Mouse (Mus musculus): ENCODE results near the gene Nek9. TPM values are rescaled to one million over a fixed set of nuclear protein-coding genes. Genes with fewer than 3 reads are reported as not detected.
A peak's percentile ranks its signal among the peaks of the same experiment; 100 is the strongest.
"Not testable (repeated sequence)": the region's sequence is repeated elsewhere in the genome, so short reads cannot be mapped to it uniquely, and the experiment has no call there.

The Nek9 gene
- polyA plus RNA-seq, 1 experiment from 2014 or later: 12.8 TPM

- Histone ChIP-seq H3K4me3 (no peak overlapping the region), H3K36me3 (no peaks in the 10 kb centered on the region), H3K27ac (no peak overlapping the region), H3K27me3 (peaks cover 7% of the 10 kb centered on the region), H3K4me2 (no peak overlapping the region), H3K9ac (no peak overlapping the region), H3K9me3 (no peaks in the 10 kb centered on the region), H3K4me1 (replicated peaks) (peaks cover 17% of the 10 kb centered on the region)
- no peak for ATAC-seq (ENCODE audit: low FRiP score)
- 73% methylated on average over 8 of the region's 8 CpGs for WGBS
Observed at GRCm38 (mm10) chr12:85284331-85284730, 54.8 kb downstream of the Nek9 start.

GRCm38 (mm10) chr12:85281756-85282155 is 57.4 kb downstream of the Nek9 start:
- not testable (repeated sequence) for H3K36me3 ChIP-seq; H3K4me2 ChIP-seq; H3K4me1 ChIP-seq (replicated peaks); H3K9me3 ChIP-seq; H3K9ac ChIP-seq; ATAC-seq (ENCODE audit: low FRiP score); H3K27me3 ChIP-seq; H3K27ac ChIP-seq; H3K4me3 ChIP-seq
- WGBS: 100% methylated on average over 1 of the region's 4 CpGs

GRCm38 (mm10) chr12:85280845-85281651 is 58.1 kb downstream of the Nek9 start:
- H3K4me1 ChIP-seq (replicated peaks): peaks cover 6% of the 10 kb centered on the region
- ATAC-seq (ENCODE audit: low FRiP score): no peak
- WGBS: 61% methylated on average over 12 of the region's 12 CpGs
- H3K27me3 ChIP-seq: no peaks in the 10 kb centered on the region
- H3K9ac ChIP-seq: no peak overlapping the region
- no peaks in the 10 kb centered on the region for H3K9me3 ChIP-seq
- peak overlapping the region; percentile 10; the same call in 1 of the 2 replicates for H3K27ac ChIP-seq
- peak overlapping the region; percentile 78 for H3K4me2 ChIP-seq
- peaks cover 4% of the 10 kb centered on the region; the same call in 1 of the 2 replicates for H3K36me3 ChIP-seq
- peak overlapping the region; percentile 72 for H3K4me3 ChIP-seq

GRCm38 (mm10) chr12:85280105-85280844 is 58.9 kb downstream of the Nek9 start:
- under 1% methylated on average over 31 of the region's 31 CpGs for WGBS
- H3K9ac ChIP-seq: peak overlapping the region; percentile 90
- peaks cover 8% of the 10 kb centered on the region for H3K36me3 ChIP-seq
- H3K9me3 ChIP-seq: no peaks in the 10 kb centered on the region
- H3K27me3 ChIP-seq: no peaks in the 10 kb centered on the region
- peak overlapping the region; percentile 72 for H3K4me3 ChIP-seq
- H3K4me1 ChIP-seq (replicated peaks): peaks cover 6% of the 10 kb centered on the region
- H3K4me2 ChIP-seq: peak overlapping the region; percentile 78
- peak; percentile 98 for ATAC-seq (ENCODE audit: low FRiP score)
- H3K27ac ChIP-seq: peak overlapping the region; percentile 86

- Histone ChIP-seq H3K27ac (peak overlapping the region; percentile 86), H3K4me1 (replicated peaks) (peaks cover 6% of the 10 kb centered on the region), H3K36me3 (peaks cover 15% of the 10 kb centered on the region), H3K9me3 (no peaks in the 10 kb centered on the region), H3K4me2 (peak overlapping the region; percentile 78), H3K9ac (peak overlapping the region; percentile 90), H3K4me3 (peak overlapping the region; percentile 72), H3K27me3 (no peaks in the 10 kb centered on the region)
- WGBS: 4% methylated on average over 10 of the region's 10 CpGs
- peak; percentile 27; the same call in 1 of the 2 replicates for ATAC-seq (ENCODE audit: low FRiP score)
Observed at GRCm38 (mm10) chr12:85279396-85280080, 59.6 kb downstream of the Nek9 start.

- H3K27ac ChIP-seq: no peak overlapping the region
- no peak overlapping the region for H3K4me2 ChIP-seq
- H3K9ac ChIP-seq: no peak overlapping the region
- no peak overlapping the region for H3K4me3 ChIP-seq
- no peak for ATAC-seq (ENCODE audit: low FRiP score)
- 97% methylated on average over 10 of the region's 10 CpGs for WGBS
- peaks cover 16% of the 10 kb centered on the region for H3K36me3 ChIP-seq
- H3K4me1 ChIP-seq (replicated peaks): peaks cover 6% of the 10 kb centered on the region
- no peaks in the 10 kb centered on the region for H3K9me3 ChIP-seq
- H3K27me3 ChIP-seq: no peaks in the 10 kb centered on the region
Observed at GRCm38 (mm10) chr12:85278919-85279318, 60.2 kb downstream of the Nek9 start.

- no peak for ATAC-seq (ENCODE audit: low FRiP score)
- whole genome bisulfite sequencing: 69% methylated on average over 5 of the region's 5 CpGs
- peaks cover 16% of the 10 kb centered on the region for H3K36me3 ChIP-seq
Observed at GRCm38 (mm10) chr12:85276273-85276672, 62.9 kb downstream of the Nek9 start.

GRCm38 (mm10) chr12:85273508-85273907 is 65.7 kb downstream of the Nek9 start:
- no peak overlapping the region for H3K4me3 ChIP-seq
- no peaks in the 10 kb centered on the region for H3K9me3 ChIP-seq
- no peak overlapping the region for H3K9ac ChIP-seq
- H3K27ac ChIP-seq: no peak overlapping the region
- peaks cover 2% of the 10 kb centered on the region; the same call in 1 of the 2 replicates for H3K4me1 ChIP-seq (replicated peaks)
- no peak for ATAC-seq (ENCODE audit: low FRiP score)
- H3K27me3 ChIP-seq: no peaks in the 10 kb centered on the region
- WGBS: 86% methylated on average over 10 of the region's 10 CpGs
- peaks cover 18% of the 10 kb centered on the region for H3K36me3 ChIP-seq
- no peak overlapping the region for H3K4me2 ChIP-seq

More at GRCm38 (mm10) chr12:85276273-85276672, 62.9 kb downstream of the Nek9 start:
- Histone ChIP-seq H3K9ac (no peak overlapping the region), H3K4me1 (replicated peaks) (peaks cover 6% of the 10 kb centered on the region), H3K27me3 (no peaks in the 10 kb centered on the region), H3K9me3 (no peaks in the 10 kb centered on the region), H3K27ac (no peak overlapping the region), H3K4me3 (no peak overlapping the region), H3K4me2 (no peak overlapping the region)

GRCm38 (mm10) chr12:85271843-85272206 is 67.3 kb downstream of the Nek9 start:
- ATAC-seq (ENCODE audit: low FRiP score): no peak
- H3K9me3 ChIP-seq: no peaks in the 10 kb centered on the region
- no peak overlapping the region for H3K4me2 ChIP-seq
- H3K4me3 ChIP-seq: no peak overlapping the region
- no peak overlapping the region for H3K9ac ChIP-seq
- H3K27ac ChIP-seq: no peak overlapping the region
- WGBS: 79% methylated on average over 4 of the region's 4 CpGs
- H3K36me3 ChIP-seq: peaks cover 22% of the 10 kb centered on the region
- H3K4me1 ChIP-seq (replicated peaks): peaks cover 2% of the 10 kb centered on the region; the same call in 1 of the 2 replicates
- H3K27me3 ChIP-seq: no peaks in the 10 kb centered on the region

- Histone ChIP-seq H3K4me1 (replicated peaks) (peaks cover 2% of the 10 kb centered on the region; the same call in 1 of the 2 replicates), H3K4me3 (no peak overlapping the region), H3K9me3 (no peaks in the 10 kb centered on the region), H3K27me3 (no peaks in the 10 kb centered on the region), H3K4me2 (peak overlapping the region; percentile 55; the same call in 1 of the 2 replicates), H3K36me3 (peaks cover 24% of the 10 kb centered on the region), H3K27ac (no peak overlapping the region), H3K9ac (no peak overlapping the region)
- WGBS: 76% methylated on average over 7 of the region's 7 CpGs
- ATAC-seq (ENCODE audit: low FRiP score): no peak
Observed at GRCm38 (mm10) chr12:85271132-85271842, 67.9 kb downstream of the Nek9 start.

GRCm38 (mm10) chr12:85270319-85270718 is 68.8 kb downstream of the Nek9 start, which contains the start of gene Mlh3:
Mlh3 (minus strand) TSS chr12:85270599.
- peak within 1 kb of the TSS; percentile 77 for H3K9ac ChIP-seq
- peak within 1 kb of the TSS; percentile 52 for H3K4me3 ChIP-seq
- peaks cover 20% of the 10 kb centered on the region for H3K36me3 ChIP-seq
- H3K9me3 ChIP-seq: no peaks in the 10 kb centered on the region
- peak within 1 kb of the TSS; percentile 85 for H3K27ac ChIP-seq
- peak within 1 kb of the TSS; percentile 55 for H3K4me2 ChIP-seq
- no peaks in the 10 kb centered on the region for H3K27me3 ChIP-seq
- peaks cover 2% of the 10 kb centered on the region; the same call in 1 of the 2 replicates for H3K4me1 ChIP-seq (replicated peaks)
- under 1% methylated on average over 35 of the region's 35 CpGs for WGBS
- ATAC-seq (ENCODE audit: low FRiP score): peak; percentile 96
